Mouse (Mus musculus) ovary, adult 2 months (tissue): Measurements from ENCODE around the gene Rbp3. TPM values are rescaled to one million over a fixed set of nuclear protein-coding genes. Genes with fewer than 3 reads are reported as not detected.

Source experiments
- polyA plus RNA-seq: library from polyadenylated mRNA; depleted of rRNA; stranded (reverse); fragments of >200 nt; gene quantifications from 2 replicates; pipeline ENCODE4 v1.2.3, GENCODE M21; 2012; rRNA removed

The Rbp3 gene
- not detected in 2 replicates for polyA plus RNA-seq

DNA sequence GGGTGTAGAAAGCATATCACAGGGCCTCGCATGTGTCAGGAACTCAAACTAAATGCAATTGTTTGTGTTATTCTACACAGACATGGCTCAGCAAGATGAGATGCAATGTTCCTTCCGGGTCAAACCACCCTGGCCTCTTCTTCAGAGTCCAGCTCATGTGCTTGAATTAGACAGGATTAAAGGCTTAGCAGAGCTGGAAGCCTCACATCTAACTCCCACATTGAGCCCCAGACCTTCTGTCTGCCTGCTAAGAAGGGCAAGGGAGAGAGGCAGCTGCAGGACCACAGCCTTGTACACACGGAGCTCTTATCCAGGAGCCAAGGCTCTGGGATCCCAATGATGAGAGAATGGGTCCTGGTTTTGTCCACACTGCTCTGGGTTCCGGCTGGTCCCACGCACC, at the start of gene Rbp3:
Gene Rbp3, plus strand, starts transcription at position 243 of the 400 bp plus-strand sequence.

DNA sequence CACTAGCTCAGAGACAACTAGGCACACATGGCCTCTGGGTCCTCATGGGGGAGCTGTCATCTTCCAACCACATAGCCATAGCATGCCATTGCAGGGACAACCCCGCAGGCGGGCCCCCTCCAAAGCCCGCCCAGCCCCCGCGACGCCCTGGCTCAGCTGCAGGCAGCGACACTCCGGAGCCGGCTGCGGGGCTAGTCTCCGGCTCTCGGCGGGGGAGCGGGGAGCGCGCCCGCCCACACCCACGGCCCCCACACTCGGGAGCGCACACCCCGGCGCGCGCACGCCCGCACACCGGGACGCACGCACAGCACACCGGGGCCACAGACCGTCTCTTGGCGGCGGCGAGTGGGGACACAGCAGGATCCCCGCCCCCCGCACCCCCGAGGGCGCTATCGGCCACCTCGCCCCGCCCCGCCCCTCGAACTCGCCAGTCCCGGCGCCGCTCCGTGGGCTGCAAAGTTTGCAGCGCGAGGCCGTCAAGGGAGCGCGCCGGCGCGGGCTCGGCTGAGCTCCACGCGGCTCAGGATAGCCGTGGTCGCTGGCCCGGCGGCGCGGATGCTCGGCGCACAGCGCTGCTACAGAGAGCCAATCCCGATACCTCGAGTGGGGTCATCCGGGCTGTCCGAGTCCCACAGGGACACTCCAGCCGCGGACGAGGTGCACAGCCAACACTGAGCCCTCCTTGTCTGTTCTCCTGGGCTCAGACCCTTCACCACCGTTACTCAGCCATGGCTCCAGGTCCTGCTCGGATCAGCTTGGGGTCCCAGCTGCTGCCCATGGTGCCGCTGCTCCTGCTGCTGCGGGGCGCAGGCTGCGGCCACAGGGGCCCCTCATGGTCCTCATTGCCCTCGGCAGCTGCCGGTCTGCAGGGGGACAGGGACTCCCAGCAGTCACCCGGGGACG, 30.4 kb upstream of the Rbp3 start, which contains the start of gene Gdf10:
Gene Gdf10, plus strand, starts transcription at position 420 of the 903 bp plus-strand sequence.

DNA sequence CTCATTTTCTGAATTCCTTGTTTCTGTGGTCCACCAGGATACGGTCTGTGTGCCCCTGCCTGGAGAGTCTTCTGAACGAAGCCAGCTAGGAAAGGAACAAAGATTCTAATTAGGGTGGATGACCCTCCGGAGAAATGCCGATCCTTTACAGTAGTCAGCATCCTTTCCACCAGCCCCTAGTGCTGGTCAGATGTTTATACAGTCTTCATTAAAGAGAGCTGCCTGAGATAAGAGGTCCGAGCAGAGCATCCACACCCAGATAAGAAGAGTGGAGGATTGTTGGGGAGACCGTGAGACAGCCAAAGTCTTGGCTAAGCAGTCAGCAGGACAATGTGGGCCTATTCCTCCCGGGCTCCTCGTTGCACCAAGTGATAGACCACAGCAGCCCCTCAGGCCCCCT, 13.1 kb upstream of the Rbp3 start, which contains the start of gene Gdf2:
Gene Gdf2, plus strand, starts transcription at position 301 of the 400 bp plus-strand sequence.

DNA sequence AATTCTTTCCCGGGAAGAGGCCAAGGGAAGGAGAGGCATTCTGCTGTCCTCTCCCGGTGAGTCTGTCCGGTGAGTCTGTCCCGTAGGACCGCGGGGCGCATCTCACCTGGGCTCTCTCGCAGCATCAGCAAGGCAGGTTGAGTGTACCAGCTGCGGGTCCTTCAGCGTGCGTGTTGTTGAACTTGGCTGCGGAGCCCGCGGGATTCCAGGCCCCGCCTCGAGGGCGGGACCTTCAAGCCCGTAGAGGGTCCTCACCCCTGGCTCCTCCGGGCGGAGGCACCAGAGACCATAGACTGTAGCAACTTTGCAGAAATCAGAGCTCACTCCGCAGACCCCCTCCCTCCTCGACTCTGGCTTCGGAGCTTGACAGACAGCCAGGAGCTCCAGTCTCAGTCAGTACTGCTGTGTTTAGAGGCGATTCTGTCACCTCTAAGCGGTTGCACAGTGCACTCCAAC, 24.8 kb downstream of the Rbp3 start, which contains the start of gene Zfp488:
Gene Zfp488, minus strand, starts transcription at position 161 of the 456 bp plus-strand sequence.

Other genes starting within 250 kb of the Rbp3 start
- gene Gdf10, start 30.4 kb upstream of the Rbp3 start, polyA plus RNA-seq: 36.3 and 36.8 TPM in 2 replicates
- not detected in 2 replicates for gene Gdf2, start 13.0 kb upstream of the Rbp3 start, polyA plus RNA-seq
- gene Zfp488, start 24.8 kb downstream of the Rbp3 start, polyA plus RNA-seq: not detected in 2 replicates
- not detected in 2 replicates for gene Gm30083, start 61.2 kb downstream of the Rbp3 start, polyA plus RNA-seq
- 0.32 and 0.37 TPM in 2 replicates for gene Gm5460, start 62.8 kb downstream of the Rbp3 start, polyA plus RNA-seq
- gene Antxrl, start 98.7 kb downstream of the Rbp3 start, polyA plus RNA-seq: not detected in 2 replicates
- gene Anxa8, start 132.0 kb downstream of the Rbp3 start, polyA plus RNA-seq: 14.1 and 14.6 TPM in 2 replicates
- gene A630023A22Rik, start 148.8 kb downstream of the Rbp3 start, polyA plus RNA-seq: not detected in 2 replicates
- 0.07 and 0.24 TPM in 2 replicates for gene Npy4r, start 198.5 kb downstream of the Rbp3 start, polyA plus RNA-seq
- gene Gprin2, start 247.7 kb downstream of the Rbp3 start, polyA plus RNA-seq: 2.0 and 2.2 TPM in 2 replicates